ENCODE assay signal across 7 mouse cellular contexts in the genomic region with DNA sequence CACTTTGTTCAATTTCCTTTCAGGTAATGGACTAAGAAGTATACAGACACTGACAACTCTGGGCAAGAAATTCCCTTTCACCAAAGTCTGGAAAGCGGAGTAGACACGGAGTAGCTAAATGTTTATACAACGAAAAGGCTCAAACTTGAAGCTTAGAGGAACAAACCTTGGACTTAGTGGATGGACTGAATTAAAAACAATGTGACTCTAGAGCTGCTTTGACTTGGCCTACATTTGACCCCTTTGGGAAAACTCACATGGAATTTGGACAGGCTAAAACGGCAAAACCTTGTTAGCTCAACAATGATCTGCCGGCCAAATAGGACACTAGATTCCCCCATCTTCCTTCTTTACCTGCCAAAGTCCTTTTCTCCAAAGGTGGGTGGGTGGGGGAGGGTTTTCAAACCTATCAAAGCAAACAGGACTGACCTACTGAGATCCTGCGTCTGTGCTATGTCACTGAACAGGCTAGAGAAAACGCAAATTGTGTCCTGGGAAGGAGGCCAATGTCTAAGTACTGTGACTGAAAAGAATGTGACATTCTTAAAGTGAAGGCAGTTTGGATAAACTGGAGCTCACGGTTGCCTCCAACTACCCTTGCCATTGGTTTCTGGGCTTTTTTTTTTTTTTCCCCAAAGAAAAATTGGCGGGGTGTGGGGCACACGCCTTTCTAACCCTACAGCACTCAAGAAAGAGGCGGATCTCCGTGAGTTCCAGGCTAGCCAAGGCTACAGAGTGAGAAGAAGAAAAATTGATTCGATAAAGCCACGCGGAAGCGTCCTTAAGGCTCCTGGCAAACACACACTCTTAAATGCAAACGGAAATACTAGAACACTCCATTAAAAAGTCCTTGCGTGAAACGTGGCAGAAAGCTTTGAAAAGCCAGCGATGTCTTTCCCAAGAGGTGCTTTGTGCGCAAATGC. TPM values are rescaled to one million over a fixed set of nuclear protein-coding genes. Genes with fewer than 3 reads are reported as not detected.
DNase-seq lines count a peak whose midpoint lies in the region; ATAC-seq and TF ChIP-seq lines count a peak whose summit lies in the region.

No protein-coding gene starts in this region.

- H3K4me3 ChIP-seq in CH12.LX (replicated peaks in 1 of 3; ENCODE audit: low read depth in 2 of 3, low read length in 2 of 3, poor library complexity in 1 of 3) = peak overlapping the region; percentile 85 to 94 (median 87)
- H3K4me3 ChIP-seq in heart, embryonic 13.5 days = peak overlapping the region; percentile 77
- peak overlapping the region; percentile 82 for H3K4me3 ChIP-seq in midbrain, embryonic 11.5 days (ENCODE audit: low read depth, low read length)

- dilution Hi-C loops in CH12.LX (cut with MboI; ENCODE audit: extremely low pct_ligation_motif_present, extremely low pct_unique_long_range_greater_than_20kb, low sequenced_read_pairs) = no loop called here

- intact Hi-C loops in left cerebral cortex, postnatal 14 days (cut with DNase I) = loop anchor here (5.0 kb wide), 2 partner anchors 88 to 113 kb away; partner anchors contain the start of gene Mtif3

- no peak for DNase-seq in CH12.LX (ENCODE audit: extremely low read depth)
- peak; percentile 85 for DNase-seq in adipocyte (ENCODE audit: low spot score)
- peak; percentile 62 to 66 for DNase-seq in kidney, postnatal 25 days
- DNase-seq in midbrain, embryonic 11.5 days (ENCODE audit: low spot score, missing footprints) = peak; percentile 86
- no peak for DNase-seq in left cerebral cortex, postnatal 14 days (ENCODE audit: low spot score in 2 of 2)

- H3K4me2 ChIP-seq in CH12.LX (ENCODE audit: insufficient read depth, low read depth, poor library complexity, severe bottlenecking) = peak overlapping the region; percentile 91
- H3K4me2 ChIP-seq in heart, embryonic 13.5 days = peak overlapping the region; percentile 97
- peak overlapping the region; percentile 82 for H3K4me2 ChIP-seq in midbrain, embryonic 11.5 days

- no peak for TF ChIP-seq CTCF in CH12.LX (conservative IDR thresholded peaks at IDR 0.05 in 1 of 2, IDR thresholded peaks at IDR 0.05 in 1 of 2; ENCODE audit: low read depth in 2 of 2, low read length in 2 of 2)

- no peak for TF ChIP-seq EP300 in CH12.LX (IDR thresholded peaks at IDR 0.05; ENCODE audit: low read length)

- TF ChIP-seq POLR2A in CH12.LX (IDR thresholded peaks at IDR 0.05; ENCODE audit: low read depth, low read length) = no peak

- peak overlapping the region; percentile 71 for H3K9ac ChIP-seq in CH12.LX (ENCODE audit: insufficient read depth, low read depth)
- peak overlapping the region; percentile 92 for H3K9ac ChIP-seq in heart, embryonic 13.5 days
- H3K9ac ChIP-seq in midbrain, embryonic 11.5 days (ENCODE audit: low read length) = peak overlapping the region; percentile 75

- no peak for ATAC-seq in heart, embryonic 13.5 days (ENCODE audit: extremely low read depth, insufficient number of reproducible peaks, low FRiP score, low TSS enrichment)
- no peak for ATAC-seq in midbrain, embryonic 11.5 days (ENCODE audit: low FRiP score)
- ATAC-seq in monocyte, adult 5-6 weeks (replicated peaks; ENCODE audit: insufficient number of reproducible peaks, low FRiP score, low TSS enrichment, poor library complexity, severe bottlenecking) = no peak

- TF ChIP-seq RAD21 in CH12.LX (IDR thresholded peaks at IDR 0.05; ENCODE audit: low read depth, low read length) = no peak

- peaks cover 74% of the 10 kb centered on the region for H3K79me2 ChIP-seq in CH12.LX (replicated peaks; ENCODE audit: control insufficient read depth, extremely low read depth, insufficient read depth, poor library complexity, severe bottlenecking)

- peaks cover 9 to 59% of the 10 kb centered on the region in 2 experiments; a peak in 3 of 4 replicates for H3K4me1 ChIP-seq in CH12.LX (ENCODE audit: control insufficient read depth in 1 of 2, insufficient read depth in 2 of 2)
- peaks cover 61% of the 10 kb centered on the region for H3K4me1 ChIP-seq in heart, embryonic 13.5 days
- H3K4me1 ChIP-seq in midbrain, embryonic 11.5 days (ENCODE audit: control insufficient read depth, insufficient read depth, low read length) = peaks cover 10% of the 10 kb centered on the region

- in situ Hi-C loops in CH12.LX (cut with MboI; ENCODE audit: low pct_ligation_motif_present, low pct_unique_long_range_greater_than_20kb, low sequenced_read_pairs) = no loop called here

- no peaks in the 10 kb centered on the region for H3K9me3 ChIP-seq in CH12.LX (replicated peaks; ENCODE audit: low read length)
- H3K9me3 ChIP-seq in heart, embryonic 13.5 days = no peaks in the 10 kb centered on the region
- no peaks in the 10 kb centered on the region for H3K9me3 ChIP-seq in midbrain, embryonic 11.5 days (ENCODE audit: control insufficient read depth, low read length)

- no peaks in the 10 kb centered on the region for H3K27me3 ChIP-seq in CH12.LX (replicated peaks)
- no peaks in the 10 kb centered on the region for H3K27me3 ChIP-seq in heart, embryonic 13.5 days (replicated peaks)
- no peaks in the 10 kb centered on the region; the same call in 1 of the 2 replicates for H3K27me3 ChIP-seq in midbrain, embryonic 11.5 days (ENCODE audit: control insufficient read depth, insufficient read depth, low read length)

- 12% methylated on average over 21 of the region's 21 CpGs for WGBS in heart, embryonic 13.5 days
- WGBS in midbrain, embryonic 11.5 days = 19% methylated on average over 21 of the region's 21 CpGs

- H3K27ac ChIP-seq in CH12.LX (ENCODE audit: insufficient read depth, low read depth) = peak overlapping the region; percentile 70; the same call in 1 of the 2 replicates
- H3K27ac ChIP-seq in heart, embryonic 13.5 days (replicated peaks) = peak overlapping the region; percentile 97
- no peak overlapping the region for H3K27ac ChIP-seq in midbrain, embryonic 11.5 days (ENCODE audit: low read depth, low read length)

- peaks cover 7 to 20% of the 10 kb centered on the region in 2 experiments for H3K36me3 ChIP-seq in CH12.LX (replicated peaks in 1 of 2; ENCODE audit: control insufficient read depth in 1 of 2, insufficient read depth in 1 of 2, low read length in 1 of 2)
- H3K36me3 ChIP-seq in heart, embryonic 13.5 days = peaks cover 15% of the 10 kb centered on the region
- H3K36me3 ChIP-seq in midbrain, embryonic 11.5 days (ENCODE audit: control insufficient read depth, insufficient read depth, low read length) = no peaks in the 10 kb centered on the region; the same call in 1 of the 2 replicates

TF ChIP-seq in CH12.LX, 34 proteins besides CTCF, POLR2A, EP300 and RAD21:
- TF ChIP-seq ZNF384 (IDR thresholded peaks at IDR 0.05; ENCODE audit: low read depth, low read length) = peak; percentile 87
- no peak for TF ChIP-seq TCF12 (IDR thresholded peaks at IDR 0.05; ENCODE audit: low read depth, low read length)
- TF ChIP-seq MXI1 (IDR thresholded peaks at IDR 0.05; ENCODE audit: low read depth, low read length) = 0 out of 2 replicates have a peak, but pooled peaks have one; percentile 29
TF ChIP-seq in CH12.LX: peak in this region for 2.

RNA-seq across cellular contexts. Expression of gene Lnx2, which starts 1.0 kb away (rescaled TPM):
- total RNA-seq in CH12.LX (2012; rRNA removed) (25.6 and 30.1 TPM in 2 replicates), CH12.LX (2014; rRNA removed) (19.4 and 20.3 TPM in 2 replicates)
- 18.8 and 22.9 TPM in 2 replicates for polyA plus RNA-seq in CH12.LX (2012; ENCODE audit: insufficient read length, low read depth)
- 10.3 and 10.8 TPM in 2 replicates for polyA plus RNA-seq in heart, embryonic 13.5 days (2015; fragmentation: Nextera tagmentation; extraction: Ambion mirVana)
- polyA plus RNA-seq in midbrain, embryonic 11.5 days (2014; fragmentation: Nextera tagmentation; extraction: Ambion mirVana) = 8.1 and 8.9 TPM in 2 replicates
- total RNA-seq in monocyte, adult 5-6 weeks (2017) = 2.7 to 9.6 TPM (median 2.9 TPM) in 3 replicates
- total RNA-seq in left cerebral cortex, postnatal 14 days (2021) = 1 to 10 TPM; 5.3 to 7.6 TPM

RNA-seq across cellular contexts. Expression of gene Polr1d, which starts 1.5 kb away (rescaled TPM):
- total RNA-seq in CH12.LX (2012; rRNA removed) (293 and 334 TPM in 2 replicates), CH12.LX (2014; rRNA removed) (354 and 381 TPM in 2 replicates)
- polyA plus RNA-seq in CH12.LX (2012; ENCODE audit: insufficient read length, low read depth) = 300 and 322 TPM in 2 replicates
- 90.1 and 98.2 TPM in 2 replicates for polyA plus RNA-seq in heart, embryonic 13.5 days (2015; fragmentation: Nextera tagmentation; extraction: Ambion mirVana)
- polyA plus RNA-seq in midbrain, embryonic 11.5 days (2014; fragmentation: Nextera tagmentation; extraction: Ambion mirVana) = 111 and 120 TPM in 2 replicates
- total RNA-seq in monocyte, adult 5-6 weeks (2017) = 89.9 to 107 TPM (median 97.4 TPM) in 3 replicates
- total RNA-seq in left cerebral cortex, postnatal 14 days (2021) = 10 to 100 TPM; 72.9 to 79.5 TPM

Comparison
In these comparisons a context has a peak if more than half of its experiments do, and no peak if none do; other contexts are left out.
1. DNase-seq: peak in adipocyte (single experiment), kidney, postnatal 25 days (2 of 2) and midbrain, embryonic 11.5 days (single experiment); none in CH12.LX (single experiment) and left cerebral cortex, postnatal 14 days (0 of 2).
2. Peak in every context shown above with its lines, with median percentiles within 50 percentile points of each other: H3K4me2 ChIP-seq, H3K4me3 ChIP-seq and H3K9ac ChIP-seq.